Mouse (Mus musculus): ENCODE results near the gene Irgm1.

DNA sequence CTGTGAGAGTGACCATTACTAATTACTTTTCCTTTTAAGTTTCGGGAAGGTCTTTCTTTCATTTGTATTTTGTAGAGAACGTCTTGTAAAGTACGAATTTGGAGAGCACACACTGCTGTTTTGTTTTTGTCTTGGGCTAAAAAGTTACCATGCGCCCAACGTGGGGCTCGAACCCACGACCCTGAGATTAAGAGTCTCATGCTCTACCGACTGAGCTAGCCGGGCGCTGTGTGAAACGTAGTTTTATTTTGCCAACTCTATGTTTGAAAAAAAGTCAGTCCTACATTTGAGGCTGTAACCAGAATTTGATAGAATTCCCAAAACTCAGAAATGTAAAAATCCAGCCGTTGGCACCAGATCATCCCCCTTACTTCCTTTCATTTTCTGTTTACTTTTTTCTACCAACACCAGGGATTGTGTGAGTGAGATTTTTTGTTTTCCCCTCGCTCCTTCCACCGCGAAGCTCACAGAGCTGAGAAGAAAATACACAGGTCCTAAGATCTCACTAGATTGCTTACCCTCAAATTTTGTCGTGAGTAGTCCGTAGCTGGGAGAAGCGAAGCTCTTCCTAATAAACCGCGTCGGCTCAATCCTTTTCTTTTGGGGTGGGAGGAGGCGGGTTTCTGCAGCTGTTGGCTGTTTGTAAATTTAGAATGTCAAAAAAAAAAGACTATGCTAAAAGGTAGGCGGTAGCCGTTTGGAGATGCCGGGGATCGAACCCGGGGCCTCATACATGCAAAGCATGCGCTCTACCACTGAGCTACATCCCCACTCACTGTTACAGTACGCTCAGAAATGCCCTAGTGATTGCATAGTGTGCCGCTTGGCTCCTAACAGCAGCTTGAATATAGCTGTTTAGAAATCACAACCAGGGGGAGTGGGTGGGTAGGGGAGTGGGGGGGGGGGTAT lies 37.5 kb downstream of the Irgm1 start:
- no peak for TF ChIP-seq CTCF (IDR thresholded peaks at IDR 0.05; ENCODE audit: control insufficient read depth, insufficient read depth, insufficient replicate concordance, low read depth, low read length)
- TF ChIP-seq POLR2A (IDR thresholded peaks at IDR 0.05; ENCODE audit: control insufficient read depth, low read depth, low read length): no peak
